Mouse (Mus musculus) neutrophil, adult 5-6 weeks (primary cell): ENCODE results near the gene Gabbr2. TPM values are rescaled to one million over a fixed set of nuclear protein-coding genes. Genes with fewer than 3 reads are reported as not detected.

Experiments used
- ATAC-seq: fragments of 151-379, 151-347 bp; 2 replicates; pipeline ENCODE4 v1.8.0; 2017; ENCODE audit warnings: mild to moderate bottlenecking, moderate TSS enrichment; ENCODE audit not compliant: insufficient number of reproducible peaks, poor library complexity, low FRiP score, severe bottlenecking; ENCODE audit errors: extremely low read depth
- total RNA-seq: library from RNA; stranded (forward); fragments of 200-1000 nt; gene quantifications from 2 replicates; pipeline ENCODE4 v1.2.3, GENCODE M21; 2017

Gene Gabbr2
- total RNA-seq, 1 experiment from 2014 or later: not detected

DNA sequence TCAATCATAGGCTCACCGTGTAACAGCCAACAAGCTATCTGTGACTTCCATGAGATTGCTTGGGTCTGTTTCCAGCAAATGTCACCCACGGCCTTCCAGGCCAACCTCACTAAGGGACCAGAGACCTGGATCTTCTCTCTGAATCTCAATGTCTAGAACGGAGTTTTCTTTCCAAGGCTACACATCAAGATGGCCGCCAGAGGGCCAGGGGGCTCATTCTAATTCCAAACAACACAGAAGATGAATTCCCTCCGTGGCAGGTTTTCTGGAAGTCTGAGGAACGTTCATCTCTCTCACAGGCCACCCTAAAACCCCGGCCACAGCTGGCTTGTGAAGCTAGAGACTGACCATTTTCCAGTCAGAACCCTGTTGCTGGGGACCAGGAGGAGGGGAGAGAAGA, 196.0 kb downstream of the Gabbr2 start:
- no peak for ATAC-seq

DNA sequence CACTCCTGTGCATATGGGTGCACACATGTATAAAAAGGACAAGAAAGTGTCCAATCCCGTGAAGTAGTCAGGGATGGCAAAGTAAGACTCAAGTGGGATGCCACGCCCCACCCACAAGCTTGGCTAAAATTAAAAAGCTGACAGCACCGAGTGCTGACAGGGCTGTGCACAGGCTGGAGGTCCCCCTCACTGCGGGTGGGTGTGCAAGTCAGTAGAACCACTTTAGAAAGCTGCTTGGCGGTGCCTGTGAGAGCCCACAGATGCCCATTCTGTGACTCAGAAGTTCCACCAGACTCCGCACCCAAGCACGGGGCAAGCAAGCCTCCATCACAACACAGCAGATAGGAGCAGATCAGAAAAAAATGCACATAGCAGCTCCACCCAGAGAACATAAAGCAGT, 197.1 kb downstream of the Gabbr2 start:
- ATAC-seq: no peak

DNA sequence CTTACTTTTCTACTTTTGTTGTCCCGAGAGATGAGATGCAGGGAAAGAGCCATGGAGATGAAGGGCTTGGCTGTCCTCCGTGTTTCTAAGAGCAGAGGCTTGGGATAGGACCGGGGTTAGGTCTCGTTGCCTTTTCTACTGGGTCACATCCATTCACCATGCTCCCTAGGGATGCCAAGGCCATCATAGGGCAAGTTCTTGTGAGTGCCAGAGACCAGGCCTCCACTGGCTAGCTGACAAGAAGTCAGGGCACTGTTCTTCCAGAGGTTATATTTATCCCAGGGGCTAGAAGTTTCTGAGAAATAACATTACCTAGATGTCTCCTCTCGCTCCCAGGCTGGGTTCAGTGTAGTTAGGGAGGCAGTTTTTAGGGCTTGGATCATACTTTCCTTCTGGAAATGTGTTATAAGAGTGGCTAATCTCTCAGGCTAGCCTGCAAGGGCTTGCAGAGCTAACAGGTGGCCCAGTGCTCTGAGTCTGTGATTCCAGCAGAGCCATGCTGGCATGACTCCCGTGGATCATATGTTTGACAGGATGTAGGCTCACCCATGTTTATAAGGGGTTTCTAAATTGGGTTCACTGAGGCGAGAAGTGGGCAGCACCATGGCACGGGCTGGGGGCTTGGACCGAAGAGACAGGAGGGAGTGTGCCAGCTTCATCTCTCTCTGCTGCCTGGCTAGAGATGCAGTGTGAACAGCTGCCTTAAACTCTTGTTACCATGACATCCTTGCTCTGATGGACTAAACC, 199.2 kb downstream of the Gabbr2 start:
- ATAC-seq: no peak

DNA sequence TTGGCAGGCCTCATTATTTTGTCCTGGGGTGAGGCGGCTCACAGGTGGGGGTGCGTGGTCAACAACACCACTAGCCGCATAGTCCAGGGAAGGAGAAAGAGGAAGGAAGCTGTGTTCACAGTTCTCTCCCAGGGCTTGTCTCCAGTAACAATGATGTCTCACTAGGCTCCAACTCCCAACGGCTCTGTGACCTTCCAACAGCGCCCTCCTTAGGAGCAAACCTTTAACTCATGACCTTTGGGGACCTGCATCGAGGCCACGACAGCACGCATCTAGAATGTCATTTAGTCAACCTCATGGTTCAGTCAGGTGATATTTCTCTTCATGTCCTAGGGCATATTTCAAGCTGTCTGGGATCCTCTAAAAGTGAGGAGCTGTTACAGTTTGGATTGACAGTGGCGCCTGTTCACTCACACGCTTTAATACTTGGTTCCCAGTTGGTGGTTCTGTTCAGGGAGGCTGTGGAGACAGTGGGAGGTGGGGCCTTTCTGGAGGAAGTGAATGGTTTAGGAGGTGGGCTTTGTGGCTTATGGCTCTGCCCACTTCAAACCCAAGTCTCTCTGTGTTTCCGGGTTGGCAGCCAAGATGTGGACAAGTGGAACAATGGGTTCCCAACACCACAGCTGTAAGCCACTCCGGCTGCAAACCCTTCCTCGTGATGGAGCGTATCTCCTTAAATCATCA, 200.3 kb downstream of the Gabbr2 start:
- ATAC-seq: no peak

DNA sequence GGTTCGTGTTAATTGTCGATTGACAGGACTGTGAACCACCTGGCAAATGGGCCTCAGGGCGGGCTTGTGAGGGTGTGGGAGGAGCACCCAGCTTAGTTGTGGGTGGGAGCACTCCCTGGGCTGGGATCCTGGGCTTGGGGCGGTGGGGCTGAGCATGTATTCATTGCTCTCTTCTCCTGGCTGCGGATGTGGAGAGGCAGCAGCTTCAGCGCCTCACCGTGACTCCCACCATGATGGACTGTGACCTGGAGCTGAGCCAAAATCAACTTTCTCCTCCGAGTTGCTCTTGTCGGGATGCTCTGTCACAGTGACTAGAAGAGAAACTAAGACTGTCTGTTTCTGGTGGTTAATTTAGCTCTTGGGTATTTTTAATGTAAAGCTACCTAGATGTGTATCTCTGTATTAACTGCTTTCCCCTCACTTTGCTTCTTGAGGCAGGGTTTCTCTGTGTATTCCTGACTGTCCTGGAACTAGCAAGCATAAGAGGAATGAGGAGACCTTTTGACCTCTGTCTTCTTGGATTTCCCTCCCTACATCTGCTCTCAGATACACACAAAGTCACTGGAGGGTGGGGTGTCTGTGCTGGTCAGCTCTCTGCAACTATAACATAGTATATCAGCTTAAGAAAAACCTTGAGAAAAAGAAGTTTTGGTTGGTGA, 200.9 kb downstream of the Gabbr2 start:
- no peak for ATAC-seq

DNA sequence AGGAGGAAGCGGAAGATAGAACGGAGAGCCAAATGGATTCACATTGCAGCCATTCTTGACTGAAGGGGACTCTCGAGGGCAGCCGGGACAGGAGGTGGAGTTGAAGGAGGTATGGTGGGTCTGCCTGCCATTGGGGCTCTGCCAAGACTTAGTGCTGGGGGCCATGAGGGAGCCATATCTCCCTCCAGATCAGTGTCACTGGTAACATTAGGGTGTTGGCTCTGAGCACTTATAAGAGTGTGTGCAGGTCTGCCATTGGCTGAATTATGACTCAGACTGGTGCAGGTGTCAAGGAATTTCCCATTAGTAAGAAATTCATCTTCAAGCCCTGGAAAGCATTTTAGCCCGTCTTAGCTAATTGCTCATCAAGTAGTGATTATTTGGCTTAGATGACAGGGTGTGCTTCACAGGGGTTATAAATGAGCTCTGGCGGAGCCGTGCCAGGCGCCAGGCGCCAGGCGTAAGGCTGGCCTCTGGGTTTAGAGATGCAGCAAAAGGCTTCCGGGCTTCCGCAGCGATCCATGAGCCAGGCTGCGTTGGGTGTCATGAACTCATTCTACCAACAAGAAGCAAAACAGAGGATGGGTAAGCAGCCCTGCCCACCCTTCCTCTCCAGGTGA, 207.1 kb downstream of the Gabbr2 start:
- ATAC-seq: no peak

DNA sequence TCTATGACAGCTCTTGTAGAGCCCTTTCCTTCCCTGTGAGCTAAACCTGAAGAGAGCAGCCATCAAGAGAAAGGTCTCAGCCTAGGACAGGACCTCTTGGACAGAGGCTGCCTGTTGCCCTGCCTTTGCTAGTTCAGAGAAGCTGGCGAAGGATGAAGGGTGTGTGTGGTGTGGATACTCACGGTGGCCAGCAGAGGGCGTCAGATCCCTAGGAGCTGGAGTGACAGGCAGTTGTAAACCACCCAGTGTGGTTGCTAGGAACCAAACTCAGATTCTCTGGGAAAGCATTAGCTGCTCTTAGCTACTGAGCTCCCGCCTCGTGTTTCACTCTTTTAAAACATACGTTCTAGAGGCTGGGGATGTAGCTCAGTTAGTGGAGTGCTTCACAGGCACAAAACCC, 210.6 kb downstream of the Gabbr2 start:
- no peak for ATAC-seq

DNA sequence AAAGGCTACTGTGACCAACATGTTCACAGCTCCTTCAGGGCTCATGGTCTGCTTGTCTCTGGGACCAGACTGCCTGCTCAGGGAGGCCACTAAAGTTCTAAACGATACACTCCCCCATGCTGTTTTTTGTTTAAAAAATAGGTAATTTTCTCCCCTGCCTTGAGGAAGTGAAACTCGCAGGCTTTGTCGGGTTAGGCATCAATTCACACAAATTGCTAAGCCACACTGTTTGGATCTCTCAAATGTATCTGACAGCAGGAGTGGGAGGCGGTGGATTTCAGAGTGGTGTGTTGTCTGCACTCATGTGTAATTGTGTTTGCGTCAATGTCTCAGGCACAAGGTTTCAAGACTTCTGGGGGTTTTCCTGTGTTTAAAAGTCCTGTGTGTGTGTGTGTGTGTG, 215.7 kb downstream of the Gabbr2 start:
- peak; percentile 85 for ATAC-seq

DNA sequence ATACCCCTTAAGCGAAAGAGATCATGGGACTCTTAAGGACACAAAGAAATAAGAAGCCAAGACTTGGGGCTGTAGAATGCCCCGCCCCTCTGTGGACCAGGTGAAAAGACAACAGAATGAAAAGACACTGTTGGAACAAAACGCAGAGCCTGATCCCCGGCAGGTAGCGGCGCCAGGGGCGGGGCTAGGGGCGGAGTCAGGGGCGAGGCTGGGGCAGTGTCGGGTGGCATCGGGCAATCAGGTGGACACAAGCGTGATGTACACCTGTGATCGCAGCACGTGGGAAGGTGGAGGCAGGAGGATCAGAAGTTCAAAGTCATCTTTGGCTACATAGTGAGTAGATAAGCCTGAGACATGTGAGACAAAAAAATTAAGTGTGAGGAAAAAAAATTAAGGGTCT, 217.0 kb downstream of the Gabbr2 start:
- no peak for ATAC-seq

DNA sequence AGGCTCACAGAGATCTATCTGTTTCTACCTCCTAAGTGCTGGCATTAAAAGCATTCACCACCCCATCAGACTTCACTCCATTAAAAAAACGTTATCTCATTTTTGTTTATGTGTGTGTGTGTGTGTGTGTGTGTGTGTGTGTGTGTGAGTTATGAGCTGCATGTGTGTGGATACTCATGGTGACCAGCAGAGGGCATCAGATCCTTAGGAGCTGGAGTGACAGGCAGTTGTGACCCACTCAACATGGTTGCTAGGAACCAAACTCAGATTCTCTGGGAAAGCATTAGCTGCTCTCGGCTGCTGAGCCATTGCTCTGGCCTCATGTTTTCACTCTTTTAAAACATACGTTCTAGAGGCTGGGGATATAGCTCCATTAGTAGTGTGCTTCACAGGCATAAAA, 218.4 kb downstream of the Gabbr2 start:
- no peak for ATAC-seq

DNA sequence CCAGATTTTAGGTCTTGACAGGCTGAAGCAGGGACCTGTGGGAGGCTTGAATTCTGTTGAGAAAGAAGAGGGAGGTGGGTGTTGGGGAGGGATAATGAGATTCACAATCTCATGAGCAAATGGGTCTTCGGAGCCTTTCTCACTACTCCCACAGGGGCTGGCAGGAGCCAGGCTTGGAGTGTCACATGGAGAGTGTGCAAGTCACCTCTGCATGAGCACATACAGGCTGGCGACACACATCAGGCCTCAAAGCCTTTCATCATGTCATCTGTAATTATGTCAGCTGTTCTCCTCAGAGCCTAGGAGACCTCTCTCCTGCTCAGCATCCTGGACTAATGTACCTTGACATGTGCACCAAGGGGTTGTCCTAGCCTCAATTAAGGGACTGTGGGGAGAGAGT, 219.1 kb downstream of the Gabbr2 start:
- no peak for ATAC-seq

DNA sequence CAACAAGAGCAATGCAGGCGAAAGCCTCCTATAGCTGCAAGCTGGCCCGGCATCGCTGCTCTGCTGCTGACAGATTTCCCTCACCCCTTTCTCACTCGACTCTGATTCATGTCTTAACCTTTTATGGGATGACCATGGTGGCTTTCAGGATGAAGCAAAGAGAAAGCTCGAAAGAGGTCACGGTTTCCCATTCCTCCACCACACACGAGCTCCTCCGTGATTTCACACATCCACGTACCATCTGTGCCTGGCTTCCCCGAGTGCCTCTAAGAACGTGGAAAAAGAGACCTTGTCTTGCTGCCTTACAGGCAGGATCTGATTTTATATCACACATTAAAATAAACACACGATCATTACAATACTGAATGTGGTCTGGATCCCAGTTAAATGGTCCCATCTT, 220.6 kb downstream of the Gabbr2 start:
- ATAC-seq: no peak

DNA sequence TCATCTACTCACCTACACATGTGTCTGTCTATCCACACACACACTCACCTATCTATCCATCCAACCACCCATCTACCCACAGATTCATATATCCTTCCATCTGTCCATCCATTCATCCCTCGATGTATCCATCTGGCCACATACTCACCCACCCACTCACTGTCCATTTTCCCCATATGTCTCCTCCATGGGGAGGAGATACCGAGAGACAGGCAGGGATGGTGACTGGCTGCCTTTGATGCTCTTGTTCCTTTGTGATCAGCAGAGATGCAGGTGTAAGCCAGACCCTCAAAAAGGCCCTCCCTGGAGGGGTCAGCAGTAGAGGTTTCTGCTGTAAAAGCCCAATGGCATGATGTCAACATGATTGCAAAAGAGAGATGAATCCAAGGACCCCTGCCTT, 221.0 kb downstream of the Gabbr2 start:
- ATAC-seq: no peak

DNA sequence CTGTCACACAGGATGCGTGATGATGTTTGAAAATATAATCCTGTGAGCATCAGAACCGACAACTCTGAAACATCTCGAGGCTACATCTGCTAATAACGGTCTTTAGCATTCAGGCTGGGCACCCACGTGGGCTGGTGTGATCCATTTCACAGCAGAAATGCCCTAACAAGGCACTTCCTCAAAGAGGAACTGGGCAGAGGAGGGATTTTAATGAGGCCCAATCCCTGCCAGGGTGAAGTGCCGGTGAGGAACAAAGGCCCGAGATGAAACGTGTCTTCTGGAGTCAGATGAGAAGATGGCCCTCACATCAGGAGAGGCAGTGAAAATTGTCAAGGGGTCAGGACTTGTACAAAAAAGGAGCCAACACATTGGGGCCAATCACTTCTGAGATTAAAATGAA, 221.6 kb downstream of the Gabbr2 start:
- 0 out of 2 replicates have a peak, but pooled peaks have one; percentile 30 for ATAC-seq

DNA sequence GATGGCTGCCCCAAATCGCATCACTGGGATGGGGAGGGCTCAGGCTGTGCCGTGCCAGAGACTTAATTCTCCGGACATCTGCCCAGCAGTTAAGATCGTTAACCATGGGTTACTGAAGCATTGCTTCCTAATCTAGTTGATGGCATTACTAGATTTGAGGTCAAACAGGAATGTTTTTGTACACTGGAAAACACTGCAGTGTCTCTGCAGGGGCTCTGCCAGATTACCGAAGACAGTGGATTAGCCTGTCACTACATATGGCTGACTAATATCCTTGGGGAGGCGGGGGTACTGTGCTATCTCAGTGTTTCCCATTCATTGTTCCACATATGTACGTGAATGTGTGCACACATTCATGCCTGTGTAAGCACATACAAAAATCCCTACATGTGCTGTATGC, 225.3 kb downstream of the Gabbr2 start:
- ATAC-seq: no peak

DNA sequence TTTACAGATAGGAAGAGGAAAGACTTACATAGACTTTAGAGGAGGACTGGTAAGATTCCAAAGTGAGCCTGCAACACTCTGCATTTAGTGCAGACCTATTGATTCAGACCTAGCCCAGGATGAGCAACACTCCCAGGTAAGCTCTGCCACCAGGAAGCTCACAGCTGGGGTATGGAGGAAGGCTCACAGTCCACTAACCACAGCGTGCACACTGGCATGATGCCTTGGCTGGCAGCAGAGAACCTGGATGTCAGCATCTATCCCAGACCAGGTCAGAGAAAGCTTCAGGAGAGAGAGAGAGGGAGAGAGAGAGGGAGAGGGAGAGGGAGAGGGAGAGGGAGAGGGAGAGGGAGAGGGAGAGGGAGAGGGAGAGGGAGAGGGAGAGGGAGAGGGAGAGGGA, 231.8 kb downstream of the Gabbr2 start:
- ATAC-seq: no peak

DNA sequence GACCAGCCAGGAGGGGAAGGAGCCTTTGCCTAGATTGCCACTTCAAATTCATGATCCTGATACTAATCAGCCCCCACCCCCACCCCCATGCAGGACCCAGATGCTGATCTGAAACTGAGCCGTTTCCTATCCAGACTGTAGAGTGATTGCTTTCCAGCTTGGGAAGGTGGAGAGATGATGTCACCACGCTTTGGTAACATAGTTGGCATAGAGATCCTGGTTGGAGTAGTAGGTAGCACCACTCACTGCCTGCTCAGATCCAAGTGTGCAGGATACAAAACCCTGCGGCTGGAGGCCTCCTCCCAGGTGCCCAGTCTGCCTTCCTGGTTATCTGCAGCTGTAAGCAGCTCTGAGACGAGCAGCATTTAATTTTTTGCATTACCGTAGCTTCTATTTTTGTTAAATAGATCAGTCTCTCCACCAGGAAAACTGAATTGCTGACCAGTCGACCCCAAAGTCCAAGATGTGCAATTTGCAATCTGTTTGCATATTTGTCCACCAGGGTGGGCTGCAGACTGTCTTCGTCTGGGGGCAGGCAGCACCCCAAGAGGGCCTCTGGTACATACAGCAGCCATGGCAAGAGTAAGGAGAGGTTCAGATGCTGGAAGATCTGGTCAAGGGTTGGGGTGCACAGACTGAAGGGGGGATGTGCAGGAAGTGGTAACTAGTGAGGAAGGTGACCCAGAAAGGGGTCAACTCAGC, 233.2 kb downstream of the Gabbr2 start:
- no peak for ATAC-seq

DNA sequence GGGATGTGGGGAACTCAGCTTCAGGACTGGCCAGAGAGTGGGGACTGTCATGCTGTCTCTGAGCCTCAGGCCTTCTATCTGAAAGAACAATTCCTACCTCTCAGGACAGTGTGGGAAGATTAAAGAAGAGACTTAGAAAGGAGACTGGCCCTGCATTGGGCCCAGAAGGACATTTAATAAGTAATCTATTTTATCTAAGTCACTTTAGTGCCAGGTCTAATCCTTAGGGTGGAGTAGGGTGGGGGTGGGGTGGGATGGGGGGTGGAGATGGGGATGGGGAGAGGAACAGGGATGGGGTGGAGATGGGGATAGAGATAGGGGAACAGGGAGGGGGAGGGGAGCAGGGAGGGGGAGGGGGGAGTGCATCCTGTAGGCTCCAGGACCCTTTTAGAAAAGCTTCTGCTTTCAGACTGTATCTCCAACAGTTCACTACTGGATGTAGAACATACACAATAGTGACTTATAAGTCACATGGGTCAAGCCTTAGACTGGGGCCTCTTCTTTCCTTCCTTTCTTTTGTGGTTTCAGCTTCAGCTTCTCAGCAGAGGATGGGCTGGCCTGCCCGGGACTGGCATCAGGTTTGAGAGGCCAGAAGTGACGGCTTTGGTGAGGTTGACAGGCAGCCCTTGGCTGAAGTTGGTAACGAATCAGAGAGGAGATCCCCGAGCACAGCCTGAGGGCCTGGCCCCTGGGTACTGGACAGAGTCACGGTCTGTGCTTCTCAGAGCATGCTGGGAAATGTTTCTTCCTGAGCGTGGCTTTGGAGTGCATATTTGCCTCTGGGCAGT, 237.1 kb downstream of the Gabbr2 start:
- ATAC-seq: no peak
